Mouse (Mus musculus) MEL (cell line): ENCODE results near the gene Gm4131. TPM values are rescaled to one million over a fixed set of nuclear protein-coding genes. Genes with fewer than 3 reads are reported as not detected.

Experiments used
- DNase-seq: peaks from one replicate; pipeline ENCODE4 v3.0.0; 2011; ENCODE audit warnings: low read depth, low spot score
- H3K27ac ChIP-seq: 2 replicates; pipeline ENCODE4 v1.5.1; 2012; ENCODE audit warnings: low read depth, mild to moderate bottlenecking, control low read depth, low read length, moderate library complexity; ENCODE audit not compliant: control insufficient read depth
- H3K27me3 ChIP-seq, 2 experiments: fragments of 150-350 bp in 1 of 2; sonication (generic) in 1 of 2; 2 replicates each; pipeline ENCODE4 v1.6.1; 2012; ENCODE audit warnings: low read length in 2 of 2, mild to moderate bottlenecking in 2 of 2, improper control_type of control experiment in 1 of 2, moderate library complexity in 1 of 2; ENCODE audit not compliant: insufficient read depth in 2 of 2, control insufficient read depth in 1 of 2
- H3K36me3 ChIP-seq, 2 experiments: 2 replicates each; pipeline ENCODE4 v1.6.1; 2012 to 2014; ENCODE audit warnings: low read length in 2 of 2, improper control_type of control experiment in 1 of 2, inconsistent platforms in 1 of 2, mild to moderate bottlenecking in 1 of 2; ENCODE audit not compliant: insufficient read depth in 2 of 2, control insufficient read depth in 1 of 2
- H3K4me1 ChIP-seq, 2 experiments: fragments of 150-350 bp in 1 of 2; sonication (generic) in 1 of 2; 2 replicates each; pipeline ENCODE4 v1.6.1; 2012; ENCODE audit warnings: low read length in 2 of 2, improper control_type of control experiment in 1 of 2, mild to moderate bottlenecking in 1 of 2; ENCODE audit not compliant: insufficient read depth in 2 of 2, control insufficient read depth in 1 of 2
- H3K4me3 ChIP-seq, 2 experiments: fragments of 150-350 bp in 1 of 2; sonication (generic) in 1 of 2; 2 replicates each; pipeline ENCODE4 v1.5.1; 2012; ENCODE audit warnings: low read depth in 2 of 2, low read length in 2 of 2, mild to moderate bottlenecking in 2 of 2, moderate library complexity in 2 of 2, control low read depth in 1 of 2, improper control_type of control experiment in 1 of 2; ENCODE audit not compliant: control insufficient read depth in 1 of 2, insufficient read depth in 1 of 2
- H3K79me2 ChIP-seq: 2 replicates; pipeline ENCODE4 v1.6.1; 2012; ENCODE audit warnings: mild to moderate bottlenecking, low read length, moderate library complexity; ENCODE audit not compliant: control insufficient read depth, poor library complexity, insufficient read depth
- H3K9ac ChIP-seq: 2 replicates; pipeline ENCODE4 v1.6.1; 2012; ENCODE audit warnings: low read depth, mild to moderate bottlenecking, control low read depth, low read length, moderate library complexity; ENCODE audit not compliant: control insufficient read depth, poor library complexity, severe bottlenecking
- H3K9me3 ChIP-seq: fragments of 150-350 bp; sonication (generic); replicated peaks from 2 replicates; pipeline ENCODE4 v1.6.1; 2012; ENCODE audit warnings: mild to moderate bottlenecking, low read length, improper control_type of control experiment, moderate library complexity; ENCODE audit not compliant: insufficient read depth
- BHLHE40 ChIP-seq: IDR thresholded peaks from 2 replicates; pipeline ENCODE4 v1.6.1; 2012; ENCODE audit warnings: low read depth, mild to moderate bottlenecking, inconsistent platforms, low read length, improper control_type of control experiment, borderline replicate concordance
- CHD2 ChIP-seq: IDR thresholded peaks from 2 replicates; pipeline ENCODE4 v1.6.1; 2011; ENCODE audit warnings: low read length, improper control_type of control experiment
- CTCF ChIP-seq, 3 experiments: IDR thresholded peaks in 2 of 3; conservative IDR thresholded peaks in 1 of 3; 2 replicates each; pipeline ENCODE4 v1.5.1; 2011 to 2012; ENCODE audit warnings: low read length in 3 of 3, low read depth in 2 of 3, mild to moderate bottlenecking in 2 of 3, improper control_type of control experiment in 1 of 3, inconsistent platforms in 1 of 3, mixed read lengths in 1 of 3, moderate library complexity in 1 of 3; ENCODE audit not compliant: control insufficient read depth in 1 of 3, insufficient read depth in 1 of 3, poor library complexity in 1 of 3, severe bottlenecking in 1 of 3
- E2F4 ChIP-seq: IDR thresholded peaks from 2 replicates; pipeline ENCODE4 v1.6.1; 2011; ENCODE audit warnings: low read depth, low read length, improper control_type of control experiment, borderline replicate concordance
- EP300 ChIP-seq, 2 experiments: IDR thresholded peaks; 2 replicates each; pipeline ENCODE4 v1.6.1; 2011; ENCODE audit warnings: improper control_type of control experiment in 2 of 2, low read length in 2 of 2, low read depth in 1 of 2, mild to moderate bottlenecking in 1 of 2
- ETS1 ChIP-seq: IDR thresholded peaks from 2 replicates; pipeline ENCODE4 v1.6.1; 2012; ENCODE audit warnings: low read depth, mild to moderate bottlenecking, inconsistent platforms, low read length, improper control_type of control experiment, moderate library complexity
- GATA1 ChIP-seq: IDR thresholded peaks from 2 replicates; pipeline ENCODE4 v1.6.1; 2011; ENCODE audit warnings: low read depth, low read length, improper control_type of control experiment
- HCFC1 ChIP-seq: IDR thresholded peaks from 2 replicates; pipeline ENCODE4 v1.6.1; 2012; ENCODE audit warnings: low read depth, mild to moderate bottlenecking, inconsistent platforms, low read length, improper control_type of control experiment, moderate library complexity
- JUND ChIP-seq: IDR thresholded peaks from 2 replicates; pipeline ENCODE4 v1.6.1; 2011; ENCODE audit warnings: low read depth, mild to moderate bottlenecking, improper control_type of control experiment, low read length
- KAT2A ChIP-seq: conservative IDR thresholded peaks from 2 replicates; pipeline ENCODE4 v1.6.1; 2012; ENCODE audit warnings: low read depth, low read length, improper control_type of control experiment, inconsistent platforms
- MAFK ChIP-seq: IDR thresholded peaks from 2 replicates; pipeline ENCODE4 v1.6.1; 2011; ENCODE audit warnings: low read depth, mild to moderate bottlenecking, low read length, improper control_type of control experiment, borderline replicate concordance
- MAX ChIP-seq: IDR thresholded peaks from 2 replicates; pipeline ENCODE4 v1.6.1; 2011; ENCODE audit warnings: low read length, improper control_type of control experiment
- MEF2A ChIP-seq: IDR thresholded peaks from 2 replicates; pipeline ENCODE4 v1.6.1; 2014; ENCODE audit warnings: low read depth, mild to moderate bottlenecking, inconsistent platforms, low read length, improper control_type of control experiment; ENCODE audit not compliant: poor library complexity, insufficient replicate concordance, severe bottlenecking; ENCODE audit errors: extremely low read depth
- MXI1 ChIP-seq: IDR thresholded peaks from 2 replicates; pipeline ENCODE4 v1.6.1; 2011; ENCODE audit warnings: mild to moderate bottlenecking, low read depth, low read length, improper control_type of control experiment
- MYB ChIP-seq: IDR thresholded peaks from 2 replicates; pipeline ENCODE4 v1.6.1; 2011; ENCODE audit warnings: mild to moderate bottlenecking, low read depth, low read length, improper control_type of control experiment
- MYC ChIP-seq: IDR thresholded peaks from 2 replicates; pipeline ENCODE4 v1.6.1; 2011; ENCODE audit warnings: low read depth, mild to moderate bottlenecking, low read length, improper control_type of control experiment, moderate library complexity
- NRF1 ChIP-seq: IDR thresholded peaks from 2 replicates; pipeline ENCODE4 v1.6.1; 2014; ENCODE audit warnings: low read depth, mild to moderate bottlenecking, inconsistent platforms, low read length, improper control_type of control experiment, moderate library complexity; ENCODE audit not compliant: poor library complexity, insufficient read depth, severe bottlenecking
- POLR2A ChIP-seq, 2 experiments: IDR thresholded peaks; 2 replicates each; pipeline ENCODE4 v1.6.1; 2011 to 2012; ENCODE audit warnings: low read length in 2 of 2, mild to moderate bottlenecking in 2 of 2, control low read depth in 1 of 2, improper control_type of control experiment in 1 of 2, low read depth in 1 of 2, moderate library complexity in 1 of 2; ENCODE audit not compliant: control insufficient read depth in 1 of 2, insufficient read depth in 1 of 2, poor library complexity in 1 of 2
- POLR2AphosphoS2 ChIP-seq: IDR thresholded peaks from 2 replicates; pipeline ENCODE4 v1.6.1; 2011; ENCODE audit warnings: low read length, improper control_type of control experiment
- POLR2AphosphoS5 ChIP-seq: IDR thresholded peaks from 2 replicates; pipeline ENCODE4 v1.6.1; 2012; ENCODE audit warnings: low read depth, borderline replicate concordance, mild to moderate bottlenecking, inconsistent platforms, low read length, moderate library complexity, mixed read lengths
- SIN3A ChIP-seq: IDR thresholded peaks from 2 replicates; pipeline ENCODE4 v1.6.1; 2012; ENCODE audit warnings: low read length, improper control_type of control experiment, inconsistent platforms
- SMC3 ChIP-seq: IDR thresholded peaks from 2 replicates; pipeline ENCODE4 v1.6.1; 2011; ENCODE audit warnings: low read depth, low read length, improper control_type of control experiment
- TAL1 ChIP-seq: IDR thresholded peaks from 2 replicates; pipeline ENCODE4 v1.6.1; 2012; ENCODE audit warnings: mild to moderate bottlenecking, inconsistent platforms, low read length, moderate library complexity, mixed read lengths
- TBP ChIP-seq: IDR thresholded peaks from 2 replicates; pipeline ENCODE4 v1.8.0; 2011; ENCODE audit warnings: low read depth, low read length, improper control_type of control experiment
- TCF12 ChIP-seq: IDR thresholded peaks from 2 replicates; pipeline ENCODE4 v1.6.1; 2014; ENCODE audit warnings: low read depth, mild to moderate bottlenecking, inconsistent platforms, low read length, improper control_type of control experiment, moderate library complexity
- UBTF ChIP-seq: IDR thresholded peaks from 2 replicates; pipeline ENCODE4 v1.6.1; 2012; ENCODE audit warnings: low read depth, mild to moderate bottlenecking, inconsistent platforms, low read length, improper control_type of control experiment, moderate library complexity, borderline replicate concordance; ENCODE audit not compliant: insufficient read depth
- USF1 ChIP-seq: IDR thresholded peaks from 2 replicates; pipeline ENCODE4 v1.6.1; 2014; ENCODE audit warnings: low read depth, mild to moderate bottlenecking, inconsistent platforms, low read length, improper control_type of control experiment, moderate library complexity
- polyA plus RNA-seq, 2 experiments: library from polyadenylated mRNA; stranded (reverse) in 1 of 2; unstranded in 1 of 2; fragments of >175 nt in 1 of 2; fragments of >200 nt in 1 of 2; gene quantifications; 2 replicates each; pipeline versions ENCODE4 v1.2.1 to v1.2.4; 2012; ENCODE audit warnings: low replicate concordance in 2 of 2, low read depth in 1 of 2; ENCODE audit not compliant: insufficient read length in 2 of 2, insufficient read depth in 1 of 2, missing spikeins in 1 of 2
- total RNA-seq: library from RNA; depleted of rRNA; stranded (reverse); fragments of 300-350 nt; gene quantifications from 2 replicates; pipeline ENCODE4 v1.2.3, GENCODE M21; 2012

The Gm4131 gene
- total and polyA plus RNA-seq, 3 experiments, result not detected

DNA sequence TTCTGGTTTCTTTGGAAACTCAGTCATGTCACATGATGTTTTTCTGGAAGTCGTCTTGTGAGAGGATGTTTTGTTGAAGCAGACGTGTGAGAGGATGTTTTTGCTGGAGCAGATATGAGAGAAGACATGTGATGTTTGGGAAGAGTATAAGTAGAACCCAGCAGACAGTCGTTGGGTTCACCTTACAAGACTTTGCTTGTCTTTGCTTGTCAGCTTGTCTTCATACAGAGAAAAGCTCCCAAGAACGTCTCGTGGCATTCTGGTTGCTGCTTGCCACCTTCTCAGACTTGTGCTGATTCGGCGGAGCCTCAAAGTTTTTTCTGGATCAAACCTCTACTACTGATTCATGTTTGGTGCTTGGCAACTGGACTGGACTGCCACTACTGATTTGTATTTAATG lies 69.3 kb downstream of the Gm4131 start:
- Histone ChIP-seq H3K36me3 (no peaks in the 10 kb centered on the region), H3K79me2 (no peaks in the 10 kb centered on the region), H3K4me3 (no peak overlapping the region), H3K27me3 (no peaks in the 10 kb centered on the region; a peak in 1 of 4 replicates), H3K9me3 (no peaks in the 10 kb centered on the region), H3K4me1 (no peaks in the 10 kb centered on the region), H3K9ac (no peak overlapping the region), H3K27ac (no peak overlapping the region)
- no peak for TF ChIP-seq POLR2A (IDR thresholded peaks at IDR 0.05; ENCODE audit: control insufficient read depth in 1 of 2, insufficient read depth in 1 of 2, low read depth in 1 of 2, low read length in 2 of 2, poor library complexity in 1 of 2)
- TF ChIP-seq POLR2AphosphoS2, result no peak
- TF ChIP-seq JUND, result no peak
- no peak for TF ChIP-seq SMC3
- no peak for TF ChIP-seq MYC
- no peak for TF ChIP-seq HCFC1
- no peak for TF ChIP-seq MAFK
- TF ChIP-seq NRF1, result no peak
- TF ChIP-seq KAT2A, result no peak
- TF ChIP-seq USF1, result no peak
- TF ChIP-seq POLR2AphosphoS5, result no peak
- TF ChIP-seq GATA1, result no peak
- no peak for TF ChIP-seq MYB
- TF ChIP-seq SIN3A, result no peak
- no peak for TF ChIP-seq TAL1
- no peak for TF ChIP-seq CTCF (IDR thresholded peaks at IDR 0.05 in 2 of 3, conservative IDR thresholded peaks at IDR 0.05 in 1 of 3; ENCODE audit: control insufficient read depth in 1 of 3, insufficient read depth in 1 of 3, low read depth in 2 of 3, low read length in 3 of 3, poor library complexity in 1 of 3, severe bottlenecking in 1 of 3)
- TF ChIP-seq MAX, result no peak
- TF ChIP-seq UBTF, result no peak
- no peak for TF ChIP-seq TBP
- DNase-seq, result no peak

GRCm38 (mm10) chr14:62496501-62496900 lies 70.2 kb downstream of the Gm4131 start:
- Histone ChIP-seq H3K27me3 (no peaks in the 10 kb centered on the region; a peak in 1 of 4 replicates), H3K79me2 (no peaks in the 10 kb centered on the region), H3K4me1 (no peaks in the 10 kb centered on the region), H3K36me3 (no peaks in the 10 kb centered on the region), H3K4me3 (no peak overlapping the region), H3K9ac (no peak overlapping the region), H3K27ac (no peak overlapping the region), H3K9me3 (no peaks in the 10 kb centered on the region)
- TF ChIP-seq ETS1 (no peak), KAT2A (no peak), TAL1 (no peak), NRF1 (no peak), MXI1 (no peak), CHD2 (no peak), TBP (no peak), SIN3A (no peak), HCFC1 (no peak), EP300 (IDR thresholded peaks at IDR 0.05; ENCODE audit: low read depth in 1 of 2, low read length in 2 of 2) (no peak), E2F4 (no peak), POLR2AphosphoS5 (no peak), BHLHE40 (no peak), MEF2A (no peak), MYC (no peak), MYB (no peak), GATA1 (no peak), UBTF (no peak), TCF12 (no peak)
- DNase-seq, result no peak
